Mouse (Mus musculus) liver, postnatal 0 days (tissue): ENCODE results near the gene Cpne2.

Experiments used
- CTCF ChIP-seq: sonication (generic); IDR thresholded peaks from 2 replicates; pipeline ENCODE4 v1.5.1; 2016; ENCODE audit warnings: antibody characterized with exemption, low read depth
- EP300 ChIP-seq: IDR thresholded peaks from 2 replicates; pipeline ENCODE4 v1.6.1; 2016; ENCODE audit warnings: antibody characterized with exemption, low read depth, mild to moderate bottlenecking

GRCm38 (mm10) chr8:94515430-94516208, 17.2 kb upstream of the Cpne2 start:
- TF ChIP-seq CTCF, result no peak
- no peak for TF ChIP-seq EP300
